9 mouse cellular contexts compared by ENCODE assay signal in the genomic region with DNA sequence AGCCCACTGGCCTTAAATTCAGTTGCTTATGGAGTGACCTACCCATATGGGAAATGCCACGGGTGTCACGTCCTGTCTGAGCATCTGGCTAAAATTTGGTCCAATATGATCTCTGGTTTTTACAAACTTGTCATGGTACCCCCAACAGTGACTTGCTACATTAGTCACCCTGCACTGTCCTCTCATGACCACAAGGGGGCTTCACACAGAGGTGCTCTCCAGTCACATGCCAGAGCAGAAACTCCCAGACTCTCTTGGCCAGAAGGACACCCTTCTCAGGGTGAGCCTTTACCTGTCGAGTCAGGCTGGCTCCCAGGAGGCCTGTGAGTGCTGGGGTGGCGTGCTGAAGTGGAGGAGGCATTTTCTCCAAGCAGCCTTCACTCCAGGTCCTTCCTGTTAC. TPM values are rescaled to one million over a fixed set of nuclear protein-coding genes. Genes with fewer than 3 reads are reported as not detected.
DNase-seq lines count a peak whose midpoint lies in the region; ATAC-seq and TF ChIP-seq lines count a peak whose summit lies in the region.
"Had no signal": no experiment of that assay in that cellular context is flagged by ENCODE, and none has a peak within 500 bp of the region (broad histone marks: within the 10 kb centered on the region; RNA-seq: fewer than 3 reads in every experiment).

No protein-coding gene starts in this region.

- no peak overlapping the region for H3K4me3 ChIP-seq in layer of hippocampus, adult 2 months
- H3K4me3 ChIP-seq in E14TG2a.4 (replicated peaks; ENCODE audit: low read length) = no peak overlapping the region
- no peak overlapping the region for H3K4me3 ChIP-seq in bone marrow, adult 2 months (replicated peaks; ENCODE audit: control insufficient read depth, low read depth, low read length)
- no peak overlapping the region for H3K4me3 ChIP-seq in hindbrain, postnatal 0 days (ENCODE audit: low read length)
- H3K4me3 ChIP-seq: erythroblast, embryonic 14.5 days had no signal

- H3K4me2 ChIP-seq in hindbrain, postnatal 0 days (ENCODE audit: low read depth, low read length) = no peak overlapping the region

- 0 out of 2 replicates have a peak, but pooled peaks cover 6% of the 10 kb centered on the region for H3K4me1 ChIP-seq in E14TG2a.4 (replicated peaks; ENCODE audit: low read depth, low read length)
- no peaks in the 10 kb centered on the region for H3K4me1 ChIP-seq in bone marrow, adult 2 months (ENCODE audit: control insufficient read depth, insufficient read depth, low read length)
- H3K4me1 ChIP-seq in hindbrain, postnatal 0 days (ENCODE audit: insufficient read depth, low read length) = no peaks in the 10 kb centered on the region

- no peak overlapping the region for H3K9ac ChIP-seq in hindbrain, postnatal 0 days (replicated peaks; ENCODE audit: low read length)

- peaks cover 4% of the 10 kb centered on the region; the same call in 1 of the 2 replicates for H3K36me3 ChIP-seq in E14TG2a.4 (ENCODE audit: insufficient read depth, low read length)
- H3K36me3 ChIP-seq in hindbrain, postnatal 0 days (ENCODE audit: insufficient read depth, low read length) = no peaks in the 10 kb centered on the region

- no peak for DNase-seq in layer of hippocampus, adult 2 months (ENCODE audit: low spot score in 2 of 2)
- DNase-seq in layer of hippocampus, adult 11-12 months (ENCODE audit: low spot score) = no peak
- DNase-seq in hindbrain, postnatal 0 days (ENCODE audit: low spot score) = peak; percentile 82
- no peak for DNase-seq in right cerebral cortex, adult 18-20 months
- DNase-seq in left cerebral cortex, adult 8-10 months (ENCODE audit: low spot score in 2 of 2) = no peak
- no peak for DNase-seq in urinary bladder, adult 2 months (ENCODE audit: low spot score)

- ATAC-seq in hindbrain, postnatal 0 days = no peak

- TF ChIP-seq POLR2A in bone marrow, adult 2 months (IDR thresholded peaks at IDR 0.05; ENCODE audit: borderline replicate concordance, control insufficient read depth, low read depth, low read length) = no peak

- no peaks in the 10 kb centered on the region for H3K27me3 ChIP-seq in E14TG2a.4 (ENCODE audit: insufficient read depth, low read length)
- H3K27me3 ChIP-seq in hindbrain, postnatal 0 days (ENCODE audit: insufficient read depth, low read length) = no peaks in the 10 kb centered on the region

- peak; percentile 84 for TF ChIP-seq CTCF in layer of hippocampus, adult 2 months (conservative IDR thresholded peaks at IDR 0.05)
- peak; percentile 72 for TF ChIP-seq CTCF in E14TG2a.4 (conservative IDR thresholded peaks at IDR 0.05; ENCODE audit: low read length)
- peak; percentile 69 for TF ChIP-seq CTCF in bone marrow, adult 2 months (IDR thresholded peaks at IDR 0.05; ENCODE audit: control insufficient read depth, insufficient read depth, low read length)
- TF ChIP-seq CTCF in hindbrain, postnatal 0 days (IDR thresholded peaks at IDR 0.05; ENCODE audit: low read depth) = peak; percentile 93

- H3K27ac ChIP-seq in layer of hippocampus, adult 2 months = no peak overlapping the region
- no peak overlapping the region for H3K27ac ChIP-seq in bone marrow, adult 2 months (ENCODE audit: control insufficient read depth, insufficient read depth, low read depth, low read length, poor library complexity)
- no peak overlapping the region for H3K27ac ChIP-seq in hindbrain, postnatal 0 days

- H3K9me3 ChIP-seq in E14TG2a.4 (ENCODE audit: low read length) = no peaks in the 10 kb centered on the region
- no peaks in the 10 kb centered on the region for H3K9me3 ChIP-seq in hindbrain, postnatal 0 days (ENCODE audit: low read length)

- 48% methylated on average over 4 of the region's 4 CpGs for WGBS in bone marrow, adult 2 months
- WGBS in hindbrain, postnatal 0 days = 42% methylated on average over 4 of the region's 4 CpGs

RNA-seq across cellular contexts. Expression of a gene that starts 33.1 kb away (rescaled TPM):
- 10 to 100 TPM; 31.8 to 33.1 TPM for total RNA-seq in layer of hippocampus, adult 2 months (2021)
- 0.85 and 0.88 TPM in 2 replicates for polyA plus RNA-seq in bone marrow, adult 2 months (2011; ENCODE audit: insufficient read depth, insufficient read length, low replicate concordance, missing spikeins)
- total RNA-seq in hindbrain, postnatal 0 days (2014; rRNA removed) = 17.4 and 20.0 TPM in 2 replicates
- polyA plus RNA-seq in hindbrain, postnatal 0 days (2015; fragmentation: Nextera tagmentation; extraction: Ambion mirVana) = 1.5 and 1.7 TPM in 2 replicates
- total RNA-seq in left cerebral cortex, adult 8-10 months (2022) = 10 to 100 TPM; 34.8 to 40.7 (median 36.0) TPM
- 0.19 and 0.21 TPM in 2 replicates for polyA plus RNA-seq in urinary bladder, adult 2 months (2012; rRNA removed)
- polyA plus RNA-seq: erythroblast, embryonic 14.5 days had no signal
